Mouse (Mus musculus) embryonic facial prominence, embryonic 11.5 days (tissue): ENCODE data around the gene Slc6a13. TPM values are rescaled to one million over a fixed set of nuclear protein-coding genes. Genes with fewer than 3 reads are reported as not detected.

Source experiments
- ATAC-seq: fragments of 200-750 bp; cut with Nextera tagmentation; replicated peaks from 2 replicates; pipeline ENCODE4 v1.8.0; 2017; ENCODE audit warnings: low read depth; ENCODE audit not compliant: insufficient number of reproducible peaks, low FRiP score, low TSS enrichment
- DNase-seq: peaks from one replicate; pipeline ENCODE4 v3.0.0-alpha.2; 2015; ENCODE audit warnings: low spot score
- H3K27ac ChIP-seq: fragments of 300-500 bp; sonication (generic); replicated peaks from 2 replicates; pipeline ENCODE4 v1.5.1; 2014; ENCODE audit warnings: mild to moderate bottlenecking, low read depth, low read length, control low read depth
- H3K27me3 ChIP-seq: fragments of 300-500 bp; sonication (generic); 2 replicates; pipeline ENCODE4 v1.6.1; 2014; ENCODE audit warnings: mild to moderate bottlenecking, low read length, moderate library complexity, mixed read lengths; ENCODE audit not compliant: control insufficient read depth, insufficient read depth
- H3K36me3 ChIP-seq: fragments of 300-500 bp; sonication (generic); replicated peaks from 2 replicates; pipeline ENCODE4 v1.6.1; 2014; ENCODE audit warnings: low read depth, mild to moderate bottlenecking, low read length, moderate library complexity, mixed read lengths; ENCODE audit not compliant: control insufficient read depth, insufficient read depth
- H3K4me1 ChIP-seq: fragments of 300-500 bp; sonication (generic); 2 replicates; pipeline ENCODE4 v1.6.1; 2014; ENCODE audit warnings: low read length, mixed read lengths; ENCODE audit not compliant: control insufficient read depth, insufficient read depth
- H3K4me2 ChIP-seq: fragments of 300-500 bp; sonication (generic); 2 replicates; pipeline ENCODE4 v1.6.1; 2014; ENCODE audit warnings: low read depth, mild to moderate bottlenecking, control low read depth, low read length, moderate library complexity
- H3K4me3 ChIP-seq: fragments of 300-500 bp; sonication (generic); 2 replicates; pipeline ENCODE4 v1.5.1; 2014; ENCODE audit warnings: low read depth, low read length, control low read depth
- H3K9ac ChIP-seq: fragments of 300-500 bp; sonication (generic); replicated peaks from 2 replicates; pipeline ENCODE4 v1.6.1; 2014; ENCODE audit warnings: mild to moderate bottlenecking, control low read depth, low read length
- H3K9me3 ChIP-seq: fragments of 300-500 bp; sonication (generic); replicated peaks from 2 replicates; pipeline ENCODE4 v1.6.1; 2016; ENCODE audit warnings: mild to moderate bottlenecking, low read length, inconsistent platforms, mixed read lengths; ENCODE audit not compliant: control insufficient read depth
- WGBS: fragments of 180-500 bp; shearing (Covaris S2); extraction: QIAGEN DNeasy Blood & Tissue Kit; methylation state at CpG from one replicate; pipeline ENCODE4 v1.1.7; 2014; 5-methylcytosine and 5-hydroxymethylcytosine counted together
- polyA plus RNA-seq: library from polyadenylated mRNA; unstranded; fragments of >200 nt; fragmentation: Nextera tagmentation; extraction: Ambion mirVana; gene quantifications from 2 replicates; pipeline ENCODE4 v1.2.1, GENCODE M21; 2014

Gene Slc6a13
- polyA plus RNA-seq, 1 experiment from 2014 or later: 0.91 TPM

DNA sequence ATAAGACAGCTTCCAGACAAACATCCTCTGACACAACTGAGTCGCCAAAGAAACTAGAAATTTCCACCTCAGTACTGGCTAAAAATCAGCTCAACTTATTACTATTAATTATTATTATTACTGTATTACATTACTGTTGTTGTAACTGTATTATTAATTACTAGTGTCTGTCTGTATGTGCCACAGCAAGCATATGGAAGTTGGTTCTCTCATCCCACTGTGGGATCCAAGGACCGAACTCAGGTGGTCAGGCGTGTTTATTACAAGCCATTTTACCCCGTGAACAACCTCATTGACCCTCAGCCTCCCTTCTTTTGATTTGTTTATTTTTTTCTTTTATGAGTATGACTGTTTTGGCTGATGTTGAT, 28.3 kb upstream of the Slc6a13 start:
- Histone ChIP-seq H3K9ac (no peak overlapping the region), H3K4me2 (no peak overlapping the region), H3K4me1 (no peaks in the 10 kb centered on the region), H3K27me3 (no peaks in the 10 kb centered on the region), H3K27ac (no peak overlapping the region), H3K36me3 (no peaks in the 10 kb centered on the region), H3K9me3 (no peaks in the 10 kb centered on the region), H3K4me3 (no peak overlapping the region)
- DNase-seq (no peak), ATAC-seq (no peak; the same call in 1 of the 2 replicates)
- 14% methylated on average over 4 of the region's 4 CpGs for WGBS

DNA sequence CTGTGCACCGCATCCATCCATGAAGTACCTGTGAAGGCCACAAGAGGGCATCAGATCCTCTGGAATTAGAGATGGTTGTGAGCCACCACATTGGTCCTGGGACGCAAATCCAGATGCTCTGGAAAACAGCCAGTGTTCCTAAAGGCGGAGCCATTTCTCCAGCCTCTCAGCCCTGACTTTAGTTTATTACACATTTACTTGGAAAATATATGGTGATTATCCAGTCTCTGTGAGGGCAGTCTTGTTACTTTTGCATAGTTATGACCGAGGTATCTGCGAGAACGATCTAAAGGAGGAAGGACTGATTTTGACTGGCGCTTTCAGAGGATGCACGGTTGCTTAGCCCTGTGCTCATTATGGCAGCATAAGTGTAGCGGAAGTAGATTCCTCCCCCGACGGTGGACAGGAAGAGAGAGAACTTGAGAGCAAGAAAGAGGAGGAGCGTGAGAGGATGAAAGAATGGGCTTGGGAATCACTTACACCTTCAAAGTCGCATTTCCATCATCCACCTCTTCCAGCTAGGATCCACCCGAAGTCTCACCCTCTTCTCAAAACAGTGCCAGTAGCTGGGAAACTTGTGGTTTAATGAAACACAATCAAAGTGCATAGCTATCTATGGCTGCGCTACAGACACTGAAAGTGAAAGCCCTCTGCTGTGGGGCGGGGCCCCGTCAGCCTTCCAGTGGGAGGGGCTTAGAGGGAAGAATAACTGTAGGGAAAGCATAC, 27.8 kb upstream of the Slc6a13 start:
- Histone ChIP-seq H3K36me3 (no peaks in the 10 kb centered on the region), H3K9me3 (no peaks in the 10 kb centered on the region), H3K9ac (peak overlapping the region; percentile 46), H3K4me3 (peak overlapping the region; percentile 32), H3K27ac (0 out of 2 replicates have a peak overlapping the region, but pooled peaks have one; percentile 52), H3K4me1 (no peaks in the 10 kb centered on the region), H3K27me3 (no peaks in the 10 kb centered on the region), H3K4me2 (peak overlapping the region; percentile 43)
- peak; percentile 93 for DNase-seq
- ATAC-seq: peak; percentile 86
- WGBS: 15% methylated on average over 17 of the region's 17 CpGs

DNA sequence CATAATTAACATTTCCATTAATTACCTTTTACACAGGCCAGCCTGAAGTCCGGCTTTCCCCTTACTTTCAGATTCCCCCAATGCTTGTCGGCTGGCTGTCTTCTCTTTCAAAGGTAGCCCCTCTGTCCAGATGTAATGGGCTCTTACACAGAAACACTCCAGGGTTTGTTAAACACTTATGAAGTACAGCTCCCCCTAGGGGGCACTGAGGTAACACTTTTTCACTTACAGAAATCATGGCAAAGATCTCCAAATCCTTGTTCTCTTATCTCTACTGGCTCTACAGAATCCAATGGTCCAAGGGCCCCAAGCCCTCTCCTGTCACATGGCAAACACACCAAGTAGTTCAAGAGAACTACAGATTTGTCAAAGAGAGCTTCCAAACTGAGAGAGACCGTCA, 25.7 kb upstream of the Slc6a13 start:
- Histone ChIP-seq H3K4me3 (no peak overlapping the region), H3K27ac (no peak overlapping the region), H3K4me1 (no peaks in the 10 kb centered on the region), H3K27me3 (no peaks in the 10 kb centered on the region), H3K9me3 (no peaks in the 10 kb centered on the region), H3K4me2 (no peak overlapping the region), H3K36me3 (no peaks in the 10 kb centered on the region), H3K9ac (no peak overlapping the region)
- WGBS: 76% methylated on average over 3 of the region's 3 CpGs
- ATAC-seq: no peak
- peak; percentile 66 for DNase-seq

DNA sequence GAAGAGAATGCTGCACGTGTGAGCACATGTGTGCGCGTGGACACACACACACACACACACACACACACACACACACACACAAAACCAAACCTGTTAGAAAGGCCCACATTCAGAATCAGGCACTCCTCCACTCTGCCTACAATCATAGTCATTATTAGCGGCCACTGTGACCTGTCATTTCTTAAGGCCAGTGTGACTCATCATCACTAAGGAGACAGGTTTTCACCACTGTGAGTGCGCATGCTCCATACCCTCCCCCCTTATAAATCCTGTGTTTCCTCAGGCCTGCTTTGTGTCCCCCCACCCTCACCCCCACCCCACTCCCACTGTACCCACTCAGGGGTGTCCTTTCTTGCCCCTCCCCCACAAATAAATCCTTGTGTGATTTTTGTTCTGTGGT, 15.9 kb upstream of the Slc6a13 start:
- Histone ChIP-seq H3K9ac (no peak overlapping the region), H3K4me2 (no peak overlapping the region), H3K27ac (no peak overlapping the region), H3K36me3 (no peaks in the 10 kb centered on the region), H3K9me3 (no peaks in the 10 kb centered on the region), H3K27me3 (no peaks in the 10 kb centered on the region), H3K4me1 (no peaks in the 10 kb centered on the region), H3K4me3 (no peak overlapping the region)
- WGBS: 97% methylated on average over 5 of the region's 5 CpGs
- ATAC-seq (no peak), DNase-seq (no peak)

DNA sequence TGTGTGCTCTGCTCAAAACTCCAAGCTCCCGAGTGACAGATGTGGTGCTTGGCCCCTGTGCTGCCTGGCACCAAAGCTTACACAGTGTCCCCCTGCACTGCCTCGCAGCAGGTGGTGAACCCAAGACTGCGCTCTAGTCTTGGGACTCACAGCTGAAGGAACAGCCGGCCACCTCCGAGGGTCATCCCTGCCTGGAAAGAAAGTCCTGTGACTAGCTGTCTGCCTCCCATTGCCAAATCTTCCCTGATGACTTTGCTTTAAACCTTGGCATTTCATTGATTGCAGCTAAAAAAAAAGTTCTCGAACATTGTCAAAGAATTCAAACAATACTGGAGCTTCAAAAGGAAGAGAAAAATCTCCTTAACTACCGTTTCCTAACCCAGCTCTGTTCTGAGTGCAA, 710 bp upstream of the Slc6a13 start:
- Histone ChIP-seq H3K9ac (no peak overlapping the region), H3K9me3 (no peaks in the 10 kb centered on the region), H3K27ac (no peak overlapping the region), H3K27me3 (no peaks in the 10 kb centered on the region), H3K4me2 (no peak overlapping the region), H3K4me1 (no peaks in the 10 kb centered on the region; the same call in 1 of the 2 replicates), H3K4me3 (no peak overlapping the region), H3K36me3 (no peaks in the 10 kb centered on the region)
- no peak for ATAC-seq
- WGBS: 52% methylated on average over 7 of the region's 7 CpGs
- no peak for DNase-seq

DNA sequence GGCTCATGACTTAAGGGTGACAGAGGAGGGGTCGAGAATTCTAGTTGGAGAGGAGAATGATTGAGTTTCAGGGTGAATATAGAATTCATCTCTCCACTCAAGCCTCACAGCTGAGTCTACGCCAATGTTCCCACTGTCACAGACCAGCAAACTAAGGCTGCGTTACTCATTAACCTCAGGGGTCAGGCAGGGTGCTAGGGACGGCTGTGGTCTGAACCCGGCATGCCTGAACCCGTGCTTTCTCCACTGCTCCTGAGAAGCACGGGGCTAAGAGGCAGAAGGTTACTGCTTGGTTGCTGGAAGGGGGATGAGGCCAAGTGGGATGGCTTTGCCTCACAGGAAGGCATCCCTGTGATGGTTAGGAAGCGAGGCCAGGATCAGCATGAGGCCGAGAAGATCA, 477 bp downstream of the Slc6a13 start:
- H3K4me1 ChIP-seq: no peaks in the 10 kb centered on the region; the same call in 1 of the 2 replicates
- ATAC-seq (no peak), DNase-seq (no peak)
- no peak overlapping the region for H3K4me3 ChIP-seq
- H3K36me3 ChIP-seq: no peaks in the 10 kb centered on the region
- 52% methylated on average over 9 of the region's 9 CpGs for WGBS
- H3K9ac ChIP-seq: no peak overlapping the region
- no peaks in the 10 kb centered on the region for H3K27me3 ChIP-seq
- peak overlapping the region; percentile 28; the same call in 1 of the 2 replicates for H3K4me2 ChIP-seq
- no peak overlapping the region for H3K27ac ChIP-seq
- no peaks in the 10 kb centered on the region for H3K9me3 ChIP-seq

DNA sequence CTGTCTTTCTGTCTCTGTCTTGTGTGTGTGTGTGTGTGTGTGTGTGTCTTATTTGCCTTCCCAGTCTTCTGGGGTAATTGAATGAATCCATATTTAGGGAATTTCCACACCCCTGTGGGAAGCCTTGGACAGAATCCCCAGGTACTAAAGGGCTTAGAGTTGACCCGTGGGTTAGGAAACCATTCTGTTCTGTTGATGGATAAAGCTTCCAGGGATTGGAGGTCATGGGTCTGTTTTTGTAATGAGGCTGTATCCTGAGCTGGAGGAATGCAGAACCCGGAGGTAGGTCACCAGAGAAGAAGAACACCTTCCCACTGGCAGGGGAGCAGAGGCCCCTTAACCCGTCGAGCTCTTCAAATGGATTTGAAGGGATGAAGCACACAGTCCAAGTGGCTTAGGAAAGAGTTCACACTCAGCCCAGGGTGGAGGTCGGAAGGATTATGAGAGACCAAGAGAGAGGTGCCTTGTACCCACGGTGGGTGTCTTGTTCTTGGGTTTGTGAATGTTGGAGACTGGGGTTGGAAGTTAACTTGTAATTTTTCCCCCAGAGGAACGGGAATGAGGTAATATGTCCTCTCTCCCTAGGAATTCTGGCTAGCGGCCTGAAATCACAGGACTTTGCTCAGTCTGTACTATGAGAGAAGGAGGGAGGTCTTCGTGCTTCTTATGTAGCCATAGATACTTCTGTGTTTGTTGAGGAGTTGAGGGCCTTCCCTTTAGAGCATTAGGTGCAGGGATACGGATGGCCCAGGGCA, 3.6 kb downstream of the Slc6a13 start:
- Histone ChIP-seq H3K36me3 (no peaks in the 10 kb centered on the region), H3K4me2 (no peak overlapping the region), H3K27me3 (no peaks in the 10 kb centered on the region), H3K27ac (no peak overlapping the region), H3K9me3 (no peaks in the 10 kb centered on the region), H3K9ac (no peak overlapping the region), H3K4me3 (no peak overlapping the region), H3K4me1 (no peaks in the 10 kb centered on the region; the same call in 1 of the 2 replicates)
- ATAC-seq (no peak), DNase-seq (no peak)
- WGBS: 70% methylated on average over 10 of the region's 10 CpGs

DNA sequence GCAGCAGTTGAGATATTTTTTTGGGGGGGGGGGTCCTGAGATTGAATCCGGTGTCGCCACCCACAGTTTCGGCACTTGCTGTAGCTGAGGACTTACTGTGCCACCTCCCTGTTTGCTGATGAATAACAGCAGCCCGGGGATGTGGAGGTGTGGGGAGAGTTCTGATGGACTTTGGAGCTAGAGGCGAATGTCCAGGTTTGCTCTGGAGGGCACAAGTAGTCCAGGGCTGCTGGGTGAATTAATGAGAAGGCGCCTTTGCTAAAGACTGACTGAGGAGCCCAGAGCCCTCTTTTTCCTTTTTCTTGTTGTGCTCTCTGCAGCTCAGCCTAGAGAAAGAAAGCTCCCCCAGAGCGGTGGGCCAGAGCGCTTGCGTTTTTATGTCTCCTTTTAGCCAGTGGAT, 4.6 kb downstream of the Slc6a13 start:
- WGBS: 82% methylated on average over 9 of the region's 9 CpGs
- Histone ChIP-seq H3K9ac (no peak overlapping the region), H3K4me1 (no peaks in the 10 kb centered on the region; the same call in 1 of the 2 replicates), H3K4me2 (no peak overlapping the region), H3K27ac (no peak overlapping the region), H3K9me3 (no peaks in the 10 kb centered on the region), H3K36me3 (no peaks in the 10 kb centered on the region), H3K27me3 (no peaks in the 10 kb centered on the region), H3K4me3 (no peak overlapping the region)
- DNase-seq (no peak), ATAC-seq (no peak)
